Mouse (Mus musculus) liver, postnatal 0 days (tissue): Measurements from ENCODE around the gene Mapk1.

ENCODE experiments used
- CTCF ChIP-seq: sonication (generic); IDR thresholded peaks from 2 replicates; pipeline ENCODE4 v1.5.1; 2016; ENCODE audit warnings: antibody characterized with exemption, low read depth
- EP300 ChIP-seq: IDR thresholded peaks from 2 replicates; pipeline ENCODE4 v1.6.1; 2016; ENCODE audit warnings: antibody characterized with exemption, low read depth, mild to moderate bottlenecking

GRCm38 (mm10) chr16:17024469-17025148, 41.4 kb downstream of the Mapk1 start:
- TF ChIP-seq CTCF (no peak), EP300 (no peak)
